Mouse (Mus musculus) heart, embryonic 15.5 days (tissue): ENCODE measurements around the gene Col4a2. TPM values are rescaled to one million over a fixed set of nuclear protein-coding genes. Genes with fewer than 3 reads are reported as not detected.
A peak's percentile ranks its signal among the peaks of the same experiment; 100 is the strongest.

Experiments used
- ATAC-seq: fragments of 200-750 bp; cut with Nextera tagmentation; replicated peaks from 2 replicates; pipeline ENCODE4 v1.8.0; 2017; ENCODE audit warnings: low read depth, moderate TSS enrichment; ENCODE audit not compliant: insufficient number of reproducible peaks, insufficient read depth, low FRiP score
- H3K27ac ChIP-seq: fragments of 300-500 bp; sonication (generic); 2 replicates; pipeline ENCODE4 v1.5.1; 2015; ENCODE audit warnings: mild to moderate bottlenecking, inconsistent platforms
- H3K27me3 ChIP-seq: fragments of 300-500 bp; sonication (generic); 2 replicates; pipeline ENCODE4 v1.6.1; 2015; ENCODE audit warnings: inconsistent platforms
- H3K36me3 ChIP-seq: fragments of 300-500 bp; sonication (generic); 2 replicates; pipeline ENCODE4 v1.6.1; 2015; ENCODE audit warnings: mild to moderate bottlenecking, inconsistent platforms
- H3K4me1 ChIP-seq: fragments of 300-500 bp; sonication (generic); replicated peaks from 2 replicates; pipeline ENCODE4 v1.6.1; 2015; ENCODE audit warnings: inconsistent platforms
- H3K4me2 ChIP-seq: fragments of 300-500 bp; sonication (generic); 2 replicates; pipeline ENCODE4 v1.6.1; 2015; ENCODE audit warnings: inconsistent platforms, mild to moderate bottlenecking, moderate library complexity
- H3K4me3 ChIP-seq: fragments of 300-500 bp; sonication (generic); 2 replicates; pipeline ENCODE4 v1.5.1; 2015; ENCODE audit warnings: mild to moderate bottlenecking, inconsistent platforms
- H3K9ac ChIP-seq: fragments of 300-500 bp; sonication (generic); 2 replicates; pipeline ENCODE4 v1.6.1; 2015; ENCODE audit warnings: mild to moderate bottlenecking, inconsistent platforms
- H3K9me3 ChIP-seq: fragments of 300-500 bp; sonication (generic); replicated peaks from 2 replicates; pipeline ENCODE4 v1.6.1; 2016; ENCODE audit warnings: inconsistent platforms
- WGBS: fragments of 180-500 bp; shearing (Covaris S2); methylation state at CpG from one replicate; pipeline ENCODE4 v1.1.7; 2015; ENCODE audit warnings: mixed read lengths; 5-methylcytosine and 5-hydroxymethylcytosine counted together
- polyA plus RNA-seq: library from polyadenylated mRNA; unstranded; fragments of >200 nt; fragmentation: Nextera tagmentation; extraction: Ambion mirVana; gene quantifications from 2 replicates; pipeline ENCODE4 v1.2.1, GENCODE M21; 2015

Gene Col4a2
- polyA plus RNA-seq, 1 experiment from 2014 or later = 89.8 TPM

GRCm38 (mm10) chr8:11374326-11375076 lies 61.9 kb downstream of the Col4a2 start:
- WGBS = 60% methylated on average over 15 of the region's 15 CpGs
- no peak for ATAC-seq
- Histone ChIP-seq H3K4me3 (no peak overlapping the region), H3K27me3 (no peaks in the 10 kb centered on the region), H3K4me1 (peaks cover 55% of the 10 kb centered on the region), H3K9me3 (no peaks in the 10 kb centered on the region), H3K4me2 (no peak overlapping the region), H3K27ac (peak overlapping the region; percentile 75), H3K9ac (no peak overlapping the region), H3K36me3 (no peaks in the 10 kb centered on the region)

GRCm38 (mm10) chr8:11375749-11376438 lies 63.3 kb downstream of the Col4a2 start:
- peaks cover 62% of the 10 kb centered on the region for H3K4me1 ChIP-seq
- no peaks in the 10 kb centered on the region for H3K36me3 ChIP-seq
- H3K4me3 ChIP-seq = no peak overlapping the region
- no peaks in the 10 kb centered on the region for H3K9me3 ChIP-seq
- ATAC-seq = peak; percentile 39; the same call in 1 of the 2 replicates
- H3K4me2 ChIP-seq = no peak overlapping the region
- whole genome bisulfite sequencing = 40% methylated on average over 18 of the region's 18 CpGs
- H3K27me3 ChIP-seq = no peaks in the 10 kb centered on the region
- H3K9ac ChIP-seq = no peak overlapping the region
- peak overlapping the region; percentile 56 for H3K27ac ChIP-seq

- H3K27me3 ChIP-seq = no peaks in the 10 kb centered on the region
- H3K36me3 ChIP-seq = no peaks in the 10 kb centered on the region
- ATAC-seq = no peak
- H3K9me3 ChIP-seq = no peaks in the 10 kb centered on the region
- H3K9ac ChIP-seq = no peak overlapping the region
- H3K27ac ChIP-seq = no peak overlapping the region
- H3K4me3 ChIP-seq = no peak overlapping the region
- WGBS = 81% methylated on average over 16 of the region's 16 CpGs
- no peak overlapping the region for H3K4me2 ChIP-seq
- H3K4me1 ChIP-seq = peaks cover 76% of the 10 kb centered on the region
Observed at GRCm38 (mm10) chr8:11377391-11378210, 65.0 kb downstream of the Col4a2 start.

GRCm38 (mm10) chr8:11379590-11379989 lies 67.0 kb downstream of the Col4a2 start:
- WGBS = 53% methylated on average over 7 of the region's 7 CpGs
- no peak overlapping the region for H3K4me2 ChIP-seq
- no peak overlapping the region for H3K9ac ChIP-seq
- peaks cover 80% of the 10 kb centered on the region for H3K4me1 ChIP-seq
- peak overlapping the region; percentile 58 for H3K27ac ChIP-seq
- H3K9me3 ChIP-seq = no peaks in the 10 kb centered on the region
- no peaks in the 10 kb centered on the region for H3K27me3 ChIP-seq
- no peak overlapping the region for H3K4me3 ChIP-seq
- no peaks in the 10 kb centered on the region for H3K36me3 ChIP-seq
- ATAC-seq = no peak

- Histone ChIP-seq H3K9ac (0 out of 2 replicates have a peak overlapping the region, but pooled peaks have one; percentile 34), H3K36me3 (no peaks in the 10 kb centered on the region), H3K27ac (peak overlapping the region; percentile 77), H3K27me3 (no peaks in the 10 kb centered on the region), H3K4me3 (no peak overlapping the region), H3K9me3 (no peaks in the 10 kb centered on the region), H3K4me2 (no peak overlapping the region), H3K4me1 (peaks cover 76% of the 10 kb centered on the region)
- ATAC-seq = no peak
- 75% methylated on average over 7 of the region's 7 CpGs for WGBS
Observed at GRCm38 (mm10) chr8:11381544-11381943, 68.9 kb downstream of the Col4a2 start.

- Histone ChIP-seq H3K27ac (peak overlapping the region; percentile 77), H3K9ac (0 out of 2 replicates have a peak overlapping the region, but pooled peaks have one; percentile 34), H3K4me2 (peak overlapping the region; percentile 33), H3K36me3 (no peaks in the 10 kb centered on the region), H3K4me1 (peaks cover 76% of the 10 kb centered on the region), H3K4me3 (no peak overlapping the region), H3K9me3 (no peaks in the 10 kb centered on the region), H3K27me3 (no peaks in the 10 kb centered on the region)
- ATAC-seq = peak; percentile 60
- WGBS = 22% methylated on average over 19 of the region's 19 CpGs
Observed at GRCm38 (mm10) chr8:11382059-11382810, 69.6 kb downstream of the Col4a2 start.

- Histone ChIP-seq H3K4me2 (no peak overlapping the region), H3K9me3 (no peaks in the 10 kb centered on the region), H3K4me3 (no peak overlapping the region), H3K9ac (no peak overlapping the region), H3K27me3 (no peaks in the 10 kb centered on the region), H3K36me3 (no peaks in the 10 kb centered on the region), H3K4me1 (peaks cover 79% of the 10 kb centered on the region), H3K27ac (peak overlapping the region; percentile 77)
- 26% methylated on average over 3 of the region's 3 CpGs for WGBS
- ATAC-seq = no peak
Observed at GRCm38 (mm10) chr8:11382933-11383332, 70.3 kb downstream of the Col4a2 start.

GRCm38 (mm10) chr8:11383379-11383778 lies 70.8 kb downstream of the Col4a2 start:
- Histone ChIP-seq H3K36me3 (no peaks in the 10 kb centered on the region), H3K4me1 (peaks cover 84% of the 10 kb centered on the region), H3K4me3 (no peak overlapping the region), H3K4me2 (no peak overlapping the region), H3K9me3 (no peaks in the 10 kb centered on the region), H3K27me3 (no peaks in the 10 kb centered on the region), H3K27ac (peak overlapping the region; percentile 77), H3K9ac (no peak overlapping the region)
- ATAC-seq = no peak
- 35% methylated on average over 3 of the region's 3 CpGs for WGBS

- H3K36me3 ChIP-seq = no peaks in the 10 kb centered on the region
- no peak overlapping the region for H3K9ac ChIP-seq
- no peak overlapping the region for H3K4me3 ChIP-seq
- ATAC-seq = no peak
- peak overlapping the region; percentile 61 for H3K27ac ChIP-seq
- 67% methylated on average over 4 of the region's 4 CpGs for WGBS
- H3K4me1 ChIP-seq = peaks cover 87% of the 10 kb centered on the region
- no peaks in the 10 kb centered on the region for H3K27me3 ChIP-seq
- H3K4me2 ChIP-seq = no peak overlapping the region
- no peaks in the 10 kb centered on the region for H3K9me3 ChIP-seq
Observed at GRCm38 (mm10) chr8:11384841-11385240, 72.2 kb downstream of the Col4a2 start.

- Histone ChIP-seq H3K9me3 (no peaks in the 10 kb centered on the region), H3K4me3 (no peak overlapping the region), H3K4me1 (peaks cover 84% of the 10 kb centered on the region), H3K36me3 (no peaks in the 10 kb centered on the region), H3K9ac (no peak overlapping the region), H3K4me2 (no peak overlapping the region), H3K27ac (peak overlapping the region; percentile 61), H3K27me3 (no peaks in the 10 kb centered on the region)
- no peak for ATAC-seq
- WGBS = 62% methylated on average over 9 of the region's 9 CpGs
Observed at GRCm38 (mm10) chr8:11385272-11385905, 72.8 kb downstream of the Col4a2 start.
